Mouse (Mus musculus) CD4-positive, CD25-positive, alpha-beta regulatory T cell (primary cell): Measurements from ENCODE around the gene Itprip. TPM values are rescaled to one million over a fixed set of nuclear protein-coding genes. Genes with fewer than 3 reads are reported as not detected.

Experiments
- polyA plus RNA-seq: library from polyadenylated mRNA; unstranded; fragments of 100-300 nt; shearing (Covaris generic); gene quantifications from one replicate; pipeline ENCODE4 v1.2.1, GENCODE M21; 2017

Itprip gene
- polyA plus RNA-seq = 41.1 TPM

DNA sequence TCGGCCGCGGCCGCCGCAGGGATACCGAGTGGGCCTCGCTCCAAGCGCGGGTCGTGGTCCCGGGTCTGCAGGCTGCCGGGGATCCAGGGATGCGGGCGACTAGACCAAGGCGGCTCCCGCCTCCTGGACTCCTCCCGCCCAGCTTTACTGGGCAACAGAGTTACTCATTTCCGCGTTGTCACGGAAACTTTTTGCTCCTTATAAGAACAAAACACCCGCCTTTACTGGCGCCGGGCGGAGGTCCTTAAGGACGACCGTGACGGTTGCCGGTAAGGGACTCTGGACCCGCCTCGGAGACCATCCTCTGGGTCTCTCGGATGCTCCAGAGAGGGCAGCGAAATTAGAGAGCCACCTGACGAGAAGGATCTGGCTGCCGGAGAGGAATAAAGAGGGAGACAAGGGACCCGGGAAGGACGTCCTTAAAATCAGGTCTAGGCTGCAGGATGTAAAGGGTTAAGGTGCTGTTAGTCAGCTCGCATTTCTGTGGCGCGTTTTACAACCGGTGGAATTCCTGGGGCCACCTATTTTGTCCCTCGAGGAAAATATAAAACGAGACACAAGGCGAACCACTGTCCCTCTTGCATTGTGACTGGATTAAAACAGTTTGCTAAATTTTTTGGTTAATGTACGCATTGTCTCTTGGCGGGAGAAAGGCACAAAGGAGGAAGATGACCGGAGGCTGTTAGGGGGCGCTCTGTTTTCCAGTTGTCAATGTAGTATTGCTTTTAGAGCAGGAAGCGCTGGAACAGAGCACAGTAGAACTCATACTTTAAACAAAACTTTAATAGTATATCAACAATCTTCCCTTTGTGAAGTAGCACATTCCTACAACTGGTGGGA lies at the start of gene Itprip, which contains the start of gene Cfap43:
Itprip (minus strand) TSS at position 174 of the 840 bp plus-strand sequence.
Cfap43 (minus strand) TSS at position 162 of the 840 bp plus-strand sequence.

DNA sequence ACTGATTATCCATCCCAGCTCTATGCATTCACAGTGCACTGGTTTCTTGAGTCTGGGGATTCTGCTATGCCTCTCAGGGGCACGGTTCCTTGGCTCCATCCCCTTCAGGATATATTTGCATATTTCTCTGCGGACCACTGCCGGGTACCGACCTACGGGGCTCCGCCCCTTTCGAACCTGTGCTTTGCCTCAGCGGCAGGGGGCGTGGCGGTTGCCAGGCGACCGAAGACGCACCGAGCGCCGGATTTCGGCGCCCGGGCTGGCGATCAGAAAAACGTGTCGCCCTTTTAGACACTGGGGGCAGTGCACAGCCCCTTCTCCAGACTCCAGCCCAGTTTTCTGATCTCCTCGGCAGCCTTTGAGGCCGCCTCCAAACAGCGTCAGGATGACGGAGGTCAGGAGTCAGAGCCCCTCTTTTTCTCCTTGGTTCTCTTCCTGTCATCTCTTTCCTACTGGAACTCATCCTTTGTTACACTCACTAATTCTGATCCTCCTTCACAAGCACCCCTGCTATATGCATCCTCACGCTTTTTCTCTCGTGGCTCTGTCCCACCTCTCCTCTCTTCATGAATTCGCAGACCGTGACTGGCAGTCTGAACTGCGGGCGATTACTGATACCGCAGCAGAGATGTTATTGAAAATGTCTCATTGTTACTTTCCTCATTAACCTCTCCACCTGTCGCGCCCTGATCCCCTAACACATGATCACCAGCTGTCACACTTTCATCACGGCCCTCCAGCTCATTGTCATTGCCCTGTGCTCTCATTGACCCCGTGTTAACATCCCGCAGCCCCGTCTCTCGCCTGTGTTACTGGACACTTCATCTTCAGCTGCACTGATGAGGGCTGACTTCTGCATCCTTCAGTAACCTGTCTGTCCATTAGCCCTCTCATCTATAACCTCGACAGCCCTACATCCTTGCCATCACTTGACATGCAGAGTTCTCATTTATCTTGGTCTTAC lies 18.6 kb upstream of the Itprip start, which contains the start of gene Cfap58:
Cfap58 (plus strand) TSS at position 233 of the 964 bp plus-strand sequence.

DNA sequence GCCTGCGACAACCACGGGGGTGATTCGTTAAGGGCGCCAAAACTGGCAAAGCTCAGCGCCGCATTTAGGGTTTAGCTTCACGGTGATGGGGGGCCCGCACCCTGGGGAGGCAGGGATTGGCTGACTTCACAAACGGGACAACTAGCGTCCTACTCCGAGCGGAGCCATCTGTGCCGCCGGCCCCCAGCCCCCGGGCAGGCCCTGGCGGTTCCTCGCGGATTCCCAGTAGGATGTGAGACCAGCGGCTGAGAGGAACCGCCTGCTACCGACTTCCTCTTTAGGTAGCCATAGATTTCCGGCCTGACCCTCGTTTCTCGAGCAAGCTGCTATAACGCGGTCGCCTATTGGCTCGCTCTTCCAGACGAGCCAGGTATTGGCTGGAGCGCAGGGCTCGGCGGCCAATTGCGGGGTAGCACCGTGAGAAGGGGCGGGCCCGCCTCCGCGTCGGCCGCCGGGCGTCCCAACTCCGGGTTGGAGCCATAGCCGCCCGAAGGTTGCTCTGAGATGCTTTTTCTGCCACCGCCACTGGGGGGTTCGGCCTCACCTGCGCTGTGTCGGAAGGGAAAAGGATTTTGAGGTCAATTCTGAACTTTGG lies 53.6 kb downstream of the Itprip start, which contains the start of gene Gsto2:
Gsto2 (plus strand) TSS at position 182 of the 595 bp plus-strand sequence.

DNA sequence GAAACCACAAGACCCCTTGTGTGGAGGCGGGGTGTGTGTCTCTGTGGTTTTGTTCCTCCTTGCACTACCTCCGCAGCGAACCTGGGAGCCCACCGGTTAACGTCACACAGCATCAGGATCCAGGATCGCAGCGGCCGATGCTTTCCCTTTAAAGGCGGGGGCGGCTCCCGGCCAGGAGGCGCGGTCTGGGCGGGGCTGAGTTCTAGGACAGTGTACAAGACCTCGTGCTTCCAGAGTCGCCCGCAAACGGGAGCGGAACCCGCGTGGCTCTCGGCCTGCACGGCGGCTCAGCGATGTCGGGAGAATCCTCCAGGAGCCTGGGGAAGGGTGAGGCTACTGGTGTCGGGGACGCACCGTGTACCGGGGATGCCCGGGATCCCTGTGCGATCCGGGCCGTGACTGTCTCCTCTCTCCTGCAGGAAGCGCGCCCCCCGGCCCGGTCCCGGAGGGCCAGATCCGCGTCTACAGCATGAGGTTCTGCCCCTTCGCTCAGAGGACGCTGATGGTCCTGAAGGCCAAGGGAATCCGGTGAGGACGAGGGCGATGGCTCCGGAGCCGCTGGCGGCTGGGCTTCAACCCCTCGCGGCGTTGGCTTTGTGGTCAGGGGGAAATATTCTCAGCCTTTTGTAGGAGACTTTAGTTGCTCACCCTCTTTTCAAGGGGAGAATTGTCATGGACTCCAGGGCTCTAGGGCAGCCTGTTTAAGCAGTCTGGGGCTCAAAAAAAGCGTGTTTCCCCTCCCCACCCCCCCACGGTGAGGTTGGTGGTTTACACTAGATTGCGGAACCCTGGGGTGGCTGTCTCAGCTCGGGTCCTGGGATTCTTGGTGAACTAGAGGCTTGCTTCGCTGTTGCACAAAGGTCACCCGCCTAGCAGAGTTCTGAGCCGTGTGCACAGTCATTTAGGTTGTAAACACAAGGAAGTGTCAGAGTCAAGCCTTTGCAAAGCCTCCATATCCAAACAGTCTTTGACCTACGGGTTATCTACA lies 64.0 kb downstream of the Itprip start, which contains the start of gene Gsto1:
Gsto1 (plus strand) TSS at position 175 of the 988 bp plus-strand sequence.

Other genes starting within 250 kb of the Itprip start
- gene Col17a1, start 227.2 kb downstream of the Itprip start, polyA plus RNA-seq = not detected
- gene Sfr1, start 187.6 kb downstream of the Itprip start, polyA plus RNA-seq = 151 TPM
- gene Gsto1, start 64.3 kb downstream of the Itprip start, polyA plus RNA-seq = 118 TPM
- 0.73 TPM for gene Gsto2, start 53.8 kb downstream of the Itprip start, polyA plus RNA-seq
- 0.22 TPM for gene Cfap43, start within 50 bp of the Itprip start, polyA plus RNA-seq
- not detected for gene Cfap58, start 18.4 kb upstream of the Itprip start, polyA plus RNA-seq